Mouse (Mus musculus): ENCODE measurements around the gene Tmem221. TPM values are rescaled to one million over a fixed set of nuclear protein-coding genes. Genes with fewer than 3 reads are reported as not detected.

Tmem221 gene
- polyA plus RNA-seq, 1 experiment, result 0.86 TPM

DNA sequence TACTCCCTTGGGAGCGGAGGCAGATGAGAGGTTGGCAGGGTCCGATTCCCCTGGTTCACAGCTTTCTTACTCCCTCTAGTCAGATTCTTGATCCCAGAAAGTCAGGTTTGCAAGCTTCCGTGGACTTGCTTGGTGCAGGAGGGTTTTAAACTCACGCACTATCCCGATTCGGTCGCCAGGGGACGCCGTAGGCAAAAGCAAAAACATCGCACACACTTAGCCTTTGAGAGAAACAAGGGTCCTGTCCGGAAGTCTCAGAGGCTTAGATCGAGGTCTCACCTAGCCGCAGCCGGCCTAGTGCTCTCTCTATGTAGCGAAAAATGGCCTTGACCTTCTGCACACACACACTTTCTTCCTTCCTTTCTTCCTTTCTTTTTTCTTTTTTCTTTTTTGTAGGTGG is 2.7 kb upstream of the Tmem221 start:
- H3K4me3 ChIP-seq (ENCODE audit: control insufficient read depth, low read depth, low read length), result no peak overlapping the region
- H3K36me3 ChIP-seq (ENCODE audit: control insufficient read depth, insufficient read depth, low read length), result no peaks in the 10 kb centered on the region
- peaks cover 18% of the 10 kb centered on the region for H3K4me1 ChIP-seq (ENCODE audit: control insufficient read depth, insufficient read depth, low read length)
- H3K27ac ChIP-seq (ENCODE audit: control insufficient read depth, insufficient read depth, low read depth, low read length), result no peak overlapping the region
- TF ChIP-seq POLR2A (IDR thresholded peaks at IDR 0.05; ENCODE audit: control insufficient read depth, low read depth, low read length) (no peak), CTCF (IDR thresholded peaks at IDR 0.05; ENCODE audit: control insufficient read depth, insufficient read depth, insufficient replicate concordance, low read depth, low read length) (peak; percentile 86; the same call in 1 of the 2 replicates)
- no peaks in the 10 kb centered on the region for H3K27me3 ChIP-seq (ENCODE audit: control insufficient read depth, insufficient read depth, low read length)

DNA sequence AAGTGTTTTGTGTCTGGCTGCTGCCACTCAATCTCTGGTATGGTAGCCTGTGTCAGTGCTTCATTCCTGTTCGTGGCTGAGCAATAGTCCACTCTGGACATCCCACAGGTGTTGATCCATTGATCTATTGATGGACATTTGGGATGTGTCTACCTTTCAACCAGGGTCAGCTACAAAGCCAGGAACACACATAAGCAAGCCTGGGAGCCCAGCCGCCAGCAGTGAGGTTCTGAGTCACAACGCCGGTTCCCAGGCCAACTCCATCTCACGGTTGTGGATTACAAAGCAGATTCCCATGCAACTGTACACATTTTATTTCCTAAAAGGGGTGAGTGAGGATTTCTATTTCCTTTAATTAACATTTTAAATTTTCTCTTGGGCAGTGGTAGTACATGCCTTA is 2.1 kb upstream of the Tmem221 start:
- TF ChIP-seq POLR2A (IDR thresholded peaks at IDR 0.05; ENCODE audit: control insufficient read depth, low read depth, low read length) (no peak), CTCF (IDR thresholded peaks at IDR 0.05; ENCODE audit: control insufficient read depth, insufficient read depth, insufficient replicate concordance, low read depth, low read length) (no peak)
- Histone ChIP-seq H3K27me3 (ENCODE audit: control insufficient read depth, insufficient read depth, low read length) (no peaks in the 10 kb centered on the region), H3K4me1 (ENCODE audit: control insufficient read depth, insufficient read depth, low read length) (peaks cover 18% of the 10 kb centered on the region), H3K4me3 (ENCODE audit: control insufficient read depth, low read depth, low read length) (no peak overlapping the region), H3K27ac (ENCODE audit: control insufficient read depth, insufficient read depth, low read depth, low read length) (no peak overlapping the region), H3K36me3 (ENCODE audit: control insufficient read depth, insufficient read depth, low read length) (no peaks in the 10 kb centered on the region)

DNA sequence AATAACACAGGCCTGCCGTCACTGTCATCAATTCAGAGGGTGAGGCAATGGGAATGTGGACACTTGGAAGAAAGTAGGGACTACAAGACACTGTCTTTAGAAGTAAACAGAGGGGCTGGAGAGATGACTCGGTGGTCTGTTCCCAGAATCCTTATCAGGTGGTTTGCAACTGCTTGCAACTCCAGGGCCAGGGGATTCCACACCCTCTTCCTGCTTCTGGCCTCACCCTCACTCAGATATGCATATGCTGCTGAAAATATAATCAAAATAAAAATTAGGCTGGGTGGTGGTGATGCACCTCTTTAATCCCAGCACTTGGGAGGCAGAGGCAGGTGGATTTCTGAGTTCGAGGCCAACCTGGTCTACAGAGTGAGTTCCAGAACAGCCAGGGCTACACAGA is 1.4 kb upstream of the Tmem221 start:
- no peak for TF ChIP-seq CTCF (IDR thresholded peaks at IDR 0.05; ENCODE audit: control insufficient read depth, insufficient read depth, insufficient replicate concordance, low read depth, low read length)
- no peak for TF ChIP-seq POLR2A (IDR thresholded peaks at IDR 0.05; ENCODE audit: control insufficient read depth, low read depth, low read length)
- no peaks in the 10 kb centered on the region for H3K27me3 ChIP-seq (ENCODE audit: control insufficient read depth, insufficient read depth, low read length)

DNA sequence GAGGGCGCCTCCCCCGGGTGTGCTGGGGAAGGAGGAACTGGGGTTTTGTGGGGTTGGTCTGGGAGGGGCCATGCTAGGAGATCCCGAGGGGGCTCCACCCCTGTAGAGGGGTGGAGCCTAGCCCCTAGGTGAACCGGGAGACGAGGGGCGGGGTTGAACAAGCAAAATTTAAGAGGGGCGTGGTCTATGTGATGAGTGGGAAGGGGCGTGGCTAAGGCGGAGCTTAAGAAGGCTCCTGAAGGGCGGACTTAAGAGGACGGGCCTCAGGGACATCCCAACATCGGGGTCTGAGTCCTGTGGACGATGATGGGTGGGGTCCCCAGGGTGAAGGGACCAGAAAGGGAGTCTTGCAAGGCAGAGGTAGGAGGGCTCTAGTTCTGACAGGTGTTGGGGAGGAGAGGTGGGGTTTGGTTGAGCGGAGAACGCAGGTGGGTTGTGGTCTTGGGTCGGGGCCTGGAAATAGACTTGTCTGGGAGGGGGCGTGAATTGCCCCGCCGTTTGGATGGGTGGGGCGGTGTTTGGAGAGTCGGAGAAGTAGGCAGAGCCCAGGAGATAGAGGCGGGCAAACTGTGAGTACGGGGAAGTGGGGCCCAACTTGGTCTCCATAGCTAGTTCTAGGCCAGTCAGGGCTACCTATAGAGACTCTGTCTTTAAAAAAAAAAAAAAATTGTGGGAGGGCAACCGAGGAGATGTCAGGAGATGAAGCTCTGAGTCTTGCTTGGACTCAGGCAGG is 453 bp upstream of the Tmem221 start:
- peaks cover 21% of the 10 kb centered on the region for H3K4me1 ChIP-seq (ENCODE audit: control insufficient read depth, insufficient read depth, low read length)
- TF ChIP-seq POLR2A (IDR thresholded peaks at IDR 0.05; ENCODE audit: control insufficient read depth, low read depth, low read length), result no peak
- no peak for TF ChIP-seq CTCF (IDR thresholded peaks at IDR 0.05; ENCODE audit: control insufficient read depth, insufficient read depth, insufficient replicate concordance, low read depth, low read length)
- peak overlapping the region; percentile 40 for H3K4me3 ChIP-seq (ENCODE audit: control insufficient read depth, low read depth, low read length)
- no peaks in the 10 kb centered on the region for H3K36me3 ChIP-seq (ENCODE audit: control insufficient read depth, insufficient read depth, low read length)
- no peaks in the 10 kb centered on the region for H3K27me3 ChIP-seq (ENCODE audit: control insufficient read depth, insufficient read depth, low read length)
- H3K27ac ChIP-seq (ENCODE audit: control insufficient read depth, insufficient read depth, low read depth, low read length), result no peak overlapping the region

More for the DNA sequence above, 1.4 kb upstream of the Tmem221 start:
- no peaks in the 10 kb centered on the region for H3K36me3 ChIP-seq (ENCODE audit: control insufficient read depth, insufficient read depth, low read length)
- no peak overlapping the region for H3K27ac ChIP-seq (ENCODE audit: control insufficient read depth, insufficient read depth, low read depth, low read length)
- H3K4me3 ChIP-seq (ENCODE audit: control insufficient read depth, low read depth, low read length), result no peak overlapping the region
- peaks cover 18% of the 10 kb centered on the region for H3K4me1 ChIP-seq (ENCODE audit: control insufficient read depth, insufficient read depth, low read length)

DNA sequence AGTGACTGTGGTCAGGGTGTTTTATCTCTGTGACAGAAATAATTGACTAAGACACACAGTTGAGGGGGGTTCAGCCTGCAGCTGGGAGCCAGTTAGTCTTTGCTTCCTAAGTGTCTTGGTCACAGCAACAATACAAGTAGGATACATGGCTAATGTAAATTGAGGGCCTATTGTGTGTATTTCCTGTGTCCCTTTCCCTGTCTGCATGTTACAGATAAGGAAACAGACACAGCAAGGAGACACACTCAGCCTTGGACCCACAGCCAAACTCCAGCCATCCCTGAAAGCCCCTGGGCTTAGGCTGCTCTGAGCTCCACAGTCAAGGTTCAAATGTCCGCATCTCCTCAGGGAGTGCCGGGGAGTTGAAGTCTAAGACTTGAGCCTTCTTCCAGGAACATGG is 4.0 kb downstream of the Tmem221 start:
- Histone ChIP-seq H3K27ac (ENCODE audit: control insufficient read depth, insufficient read depth, low read depth, low read length) (no peak overlapping the region), H3K27me3 (ENCODE audit: control insufficient read depth, insufficient read depth, low read length) (no peaks in the 10 kb centered on the region), H3K36me3 (ENCODE audit: control insufficient read depth, insufficient read depth, low read length) (no peaks in the 10 kb centered on the region), H3K4me3 (ENCODE audit: control insufficient read depth, low read depth, low read length) (peak overlapping the region; percentile 27; the same call in 1 of the 2 replicates), H3K4me1 (ENCODE audit: control insufficient read depth, insufficient read depth, low read length) (peaks cover 13% of the 10 kb centered on the region)
- TF ChIP-seq CTCF (IDR thresholded peaks at IDR 0.05; ENCODE audit: control insufficient read depth, insufficient read depth, insufficient replicate concordance, low read depth, low read length), result no peak
- TF ChIP-seq POLR2A (IDR thresholded peaks at IDR 0.05; ENCODE audit: control insufficient read depth, low read depth, low read length), result no peak

DNA sequence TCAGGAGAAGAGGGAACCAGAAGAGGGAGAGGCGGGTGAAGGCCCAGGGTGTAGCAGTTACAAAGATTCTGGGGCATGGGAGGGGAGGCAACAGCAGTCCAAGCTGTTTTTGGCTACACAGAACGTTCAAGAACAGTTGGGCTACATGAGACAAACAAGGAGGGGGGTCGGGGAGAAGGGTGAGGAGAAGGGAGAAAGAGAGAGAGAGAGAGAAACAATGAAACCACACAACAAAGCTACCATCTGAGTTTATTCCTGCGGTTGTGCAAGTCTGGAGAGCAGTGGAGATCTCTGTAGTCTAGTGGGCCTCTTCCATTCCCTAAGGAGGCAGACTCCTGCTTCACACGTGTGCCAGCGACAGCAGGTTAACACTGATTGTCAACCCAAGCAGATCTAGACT is 4.7 kb downstream of the Tmem221 start:
- Histone ChIP-seq H3K36me3 (ENCODE audit: control insufficient read depth, insufficient read depth, low read length) (no peaks in the 10 kb centered on the region), H3K27ac (ENCODE audit: control insufficient read depth, insufficient read depth, low read depth, low read length) (no peak overlapping the region), H3K4me3 (ENCODE audit: control insufficient read depth, low read depth, low read length) (peak overlapping the region; percentile 27; the same call in 1 of the 2 replicates), H3K4me1 (ENCODE audit: control insufficient read depth, insufficient read depth, low read length) (peaks cover 10% of the 10 kb centered on the region), H3K27me3 (ENCODE audit: control insufficient read depth, insufficient read depth, low read length) (no peaks in the 10 kb centered on the region)
- no peak for TF ChIP-seq POLR2A (IDR thresholded peaks at IDR 0.05; ENCODE audit: control insufficient read depth, low read depth, low read length)
- no peak for TF ChIP-seq CTCF (IDR thresholded peaks at IDR 0.05; ENCODE audit: control insufficient read depth, insufficient read depth, insufficient replicate concordance, low read depth, low read length)

DNA sequence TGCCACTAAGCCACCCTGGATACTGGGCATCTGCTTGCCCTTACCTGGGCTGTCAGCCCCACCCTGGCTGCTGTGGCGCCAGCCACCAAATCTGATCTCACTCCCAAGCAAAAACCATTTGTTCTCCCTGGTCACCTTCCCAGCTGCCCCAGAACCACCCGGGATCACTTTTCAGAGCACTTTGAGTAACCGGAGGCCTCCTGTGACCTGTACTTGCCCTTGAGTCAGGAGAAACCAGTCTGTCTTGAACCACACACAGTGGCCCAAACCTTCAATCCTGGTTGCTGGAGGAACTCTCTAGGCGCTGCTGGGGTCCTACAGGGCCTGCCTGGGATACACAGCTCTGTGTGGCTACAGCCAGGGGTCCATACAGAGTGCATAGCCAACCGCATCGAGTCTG is 5.9 kb downstream of the Tmem221 start:
- TF ChIP-seq CTCF (IDR thresholded peaks at IDR 0.05; ENCODE audit: control insufficient read depth, insufficient read depth, insufficient replicate concordance, low read depth, low read length) (no peak), POLR2A (IDR thresholded peaks at IDR 0.05; ENCODE audit: control insufficient read depth, low read depth, low read length) (no peak)
- Histone ChIP-seq H3K27me3 (ENCODE audit: control insufficient read depth, insufficient read depth, low read length) (no peaks in the 10 kb centered on the region), H3K27ac (ENCODE audit: control insufficient read depth, insufficient read depth, low read depth, low read length) (no peak overlapping the region), H3K4me1 (ENCODE audit: control insufficient read depth, insufficient read depth, low read length) (peaks cover 6% of the 10 kb centered on the region), H3K4me3 (ENCODE audit: control insufficient read depth, low read depth, low read length) (no peak overlapping the region), H3K36me3 (ENCODE audit: control insufficient read depth, insufficient read depth, low read length) (no peaks in the 10 kb centered on the region)
